Mouse (Mus musculus) gonadal fat pad, adult 2 months (tissue): Measurements from ENCODE around the gene Kif28. TPM values are rescaled to one million over a fixed set of nuclear protein-coding genes. Genes with fewer than 3 reads are reported as not detected.
A peak's percentile ranks its signal among the peaks of the same experiment; 100 is the strongest.
"Not testable (repeated sequence)": the region's sequence is repeated elsewhere in the genome, so short reads cannot be mapped to it uniquely, and the experiment has no call there.

Source experiments
- DNase-seq: peaks from one replicate; pipeline ENCODE4 v3.0.0-alpha.2; 2012; ENCODE audit warnings: low read depth
- polyA plus RNA-seq: library from polyadenylated mRNA; depleted of rRNA; stranded (reverse); fragments of >200 nt; gene quantifications from 2 replicates; pipeline ENCODE4 v1.2.3, GENCODE M21; 2012; rRNA removed

The Kif28 gene
- polyA plus RNA-seq = 0.04 TPM in 1 of 2 replicates, not detected in the other

DNA sequence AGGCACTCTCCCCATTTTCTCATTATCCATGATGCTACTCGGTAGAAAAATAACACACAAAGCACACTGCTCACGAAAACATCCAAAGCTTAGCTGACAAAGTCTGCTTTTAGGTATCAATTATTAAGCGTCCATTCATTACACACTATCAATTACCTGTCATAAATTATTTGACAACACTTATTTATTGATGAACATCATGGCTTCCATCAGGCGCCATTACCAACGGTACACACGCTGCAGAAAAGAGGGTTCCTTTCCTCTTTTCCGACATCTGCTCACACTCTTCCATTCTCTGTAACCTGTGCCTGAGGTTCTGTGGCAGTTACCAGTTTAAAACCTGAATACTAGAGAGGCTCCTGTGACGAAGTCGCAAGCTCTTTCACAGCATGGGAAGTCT, at the start of gene Kif28:
Kif28 (minus strand) TSS at position 101 of the 400 bp plus-strand sequence.
- no peak for DNase-seq

- DNase-seq = no peak
Observed at GRCm38 (mm10) chr1:179787281-179787680, 42.2 kb upstream of the Kif28 start.

DNA sequence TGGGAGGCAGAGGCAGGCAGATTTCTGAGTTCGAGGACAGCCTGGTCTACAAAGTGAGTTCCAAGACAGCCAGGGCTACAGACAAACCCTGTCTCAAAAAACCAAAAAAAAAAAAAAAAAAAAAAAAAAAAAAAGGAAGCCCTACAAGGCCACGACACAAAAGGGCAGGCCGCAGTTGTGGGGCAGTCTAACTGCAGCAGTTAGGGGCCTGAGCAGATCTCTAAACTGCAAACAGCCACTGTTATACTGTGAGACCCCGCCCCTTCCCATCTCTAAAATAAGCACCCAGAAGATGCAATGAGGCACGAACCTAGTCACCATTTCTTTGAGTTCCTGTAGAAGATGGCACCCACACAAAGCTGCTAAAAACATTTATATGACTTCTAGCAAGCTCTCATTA, 40.4 kb upstream of the Kif28 start:
- DNase-seq = no peak

DNA sequence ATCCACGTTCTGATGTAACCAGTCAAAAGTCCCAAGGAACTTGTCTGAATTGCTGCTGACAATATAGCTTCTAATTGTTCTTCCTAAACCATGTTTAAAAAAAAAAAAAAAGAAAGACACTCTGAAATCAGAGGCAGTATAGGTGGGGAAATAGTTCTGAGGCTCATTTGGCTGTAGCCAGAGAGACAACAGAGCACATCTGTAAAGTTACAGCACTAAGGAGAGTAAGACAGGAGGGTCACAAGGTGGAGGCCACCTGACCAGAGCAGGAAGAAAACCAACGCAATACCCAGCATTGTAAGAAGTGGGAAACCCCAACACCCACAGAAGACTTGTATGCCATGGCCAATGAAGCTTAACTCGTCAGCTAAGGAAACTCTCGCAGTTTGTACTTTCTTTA, 39.0 kb upstream of the Kif28 start:
- DNase-seq = no peak

DNA sequence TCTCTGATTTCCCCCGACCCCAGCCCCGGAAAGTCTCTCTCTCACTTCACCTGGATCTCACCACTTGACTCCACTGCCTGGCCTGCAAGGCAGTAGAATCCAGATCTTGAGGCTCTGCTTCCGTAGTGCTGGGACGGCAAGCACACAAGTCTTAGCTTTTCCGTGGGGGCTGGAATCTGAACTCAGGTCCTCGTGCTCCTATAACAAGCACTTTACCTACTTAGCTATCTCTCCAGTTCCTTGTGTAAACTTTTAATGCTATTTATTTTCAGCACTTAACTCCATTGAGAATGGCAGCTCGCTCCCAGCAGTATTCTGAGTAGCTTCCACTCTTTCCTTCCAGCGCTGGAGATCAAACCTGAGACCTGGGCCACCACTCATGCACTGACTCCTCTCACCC, 31.8 kb upstream of the Kif28 start:
- no peak for DNase-seq

DNA sequence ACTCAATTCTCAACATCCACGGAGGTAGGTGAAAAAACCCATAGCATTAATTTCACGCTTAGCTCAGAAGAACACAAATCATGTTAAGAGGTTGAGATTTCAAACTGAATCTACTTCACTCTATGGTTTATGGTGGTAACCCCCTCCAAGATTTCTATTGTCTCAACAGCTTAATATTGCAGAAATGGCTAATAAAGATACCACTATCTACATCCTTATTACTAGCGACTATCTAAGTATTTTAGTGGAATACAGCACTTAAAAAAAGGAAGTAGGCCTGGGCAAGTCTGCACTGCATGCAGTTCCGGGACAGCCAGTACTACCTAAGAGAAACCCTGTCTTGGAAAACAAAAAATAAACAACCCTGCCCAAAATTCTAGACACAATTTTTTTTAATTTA, 15.5 kb upstream of the Kif28 start:
- no peak for DNase-seq

DNA sequence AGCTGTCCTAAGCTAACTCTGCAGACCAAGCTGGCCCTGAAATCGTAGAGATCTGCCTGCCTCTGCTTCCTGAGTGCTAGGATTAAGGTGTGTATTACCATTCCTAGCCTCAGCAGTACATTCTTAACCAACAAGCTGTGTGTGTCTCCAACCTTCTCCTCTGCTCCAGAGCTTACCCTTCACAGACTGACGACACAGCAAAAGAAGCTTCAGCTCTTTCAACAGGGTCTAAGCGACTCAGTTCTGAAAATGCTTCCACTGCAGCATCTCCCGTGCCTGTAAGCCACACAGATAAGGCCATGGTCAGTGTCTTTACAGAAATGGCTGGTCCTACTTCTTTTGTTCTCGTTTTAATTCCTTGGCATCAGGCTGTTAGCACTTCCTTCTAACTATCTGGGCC, 15.0 kb upstream of the Kif28 start:
- DNase-seq = no peak

DNA sequence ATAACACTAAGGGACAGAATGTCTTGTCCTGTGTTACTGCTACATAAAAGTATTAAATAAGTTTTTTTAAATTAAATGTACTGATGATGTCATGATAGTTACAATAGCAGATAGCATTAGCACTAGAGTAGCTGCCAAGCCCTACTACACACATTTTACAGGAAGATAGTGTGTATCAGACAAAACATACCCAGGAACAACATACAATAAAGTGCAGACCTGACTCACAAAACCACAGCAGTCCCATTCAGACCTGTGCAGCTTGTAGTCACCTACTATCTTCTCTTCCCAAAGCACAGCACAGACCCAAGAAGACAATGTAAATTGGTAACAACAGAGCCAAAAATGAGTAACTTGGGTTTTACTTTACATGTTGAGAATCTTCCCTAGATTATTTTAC, 11.4 kb upstream of the Kif28 start:
- no peak for DNase-seq

- no peak for DNase-seq
Observed at GRCm38 (mm10) chr1:179753006-179753405, 7.9 kb upstream of the Kif28 start.

DNA sequence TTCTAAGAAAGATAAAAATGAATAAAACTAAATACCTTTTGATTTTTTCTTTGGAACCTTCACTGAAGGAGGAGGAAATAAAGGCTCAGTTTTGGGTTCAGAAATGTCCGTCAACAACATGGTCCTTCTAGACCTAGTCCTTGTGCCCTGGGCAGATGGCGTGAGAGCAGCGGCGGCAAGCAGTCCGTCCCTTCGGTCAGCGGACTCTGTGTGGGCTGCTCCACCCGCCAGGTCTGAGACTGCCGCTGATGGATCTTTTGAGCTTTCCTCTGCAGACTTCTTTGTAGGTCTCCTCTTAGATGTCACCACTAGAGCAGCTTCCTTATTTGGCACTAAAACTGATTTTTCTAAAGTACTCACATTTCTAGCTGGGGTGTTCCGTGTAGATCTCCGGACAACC, 7.2 kb upstream of the Kif28 start:
- no peak for DNase-seq

GRCm38 (mm10) chr1:179743593-179744193, 1.4 kb downstream of the Kif28 start:
- no peak for DNase-seq

DNA sequence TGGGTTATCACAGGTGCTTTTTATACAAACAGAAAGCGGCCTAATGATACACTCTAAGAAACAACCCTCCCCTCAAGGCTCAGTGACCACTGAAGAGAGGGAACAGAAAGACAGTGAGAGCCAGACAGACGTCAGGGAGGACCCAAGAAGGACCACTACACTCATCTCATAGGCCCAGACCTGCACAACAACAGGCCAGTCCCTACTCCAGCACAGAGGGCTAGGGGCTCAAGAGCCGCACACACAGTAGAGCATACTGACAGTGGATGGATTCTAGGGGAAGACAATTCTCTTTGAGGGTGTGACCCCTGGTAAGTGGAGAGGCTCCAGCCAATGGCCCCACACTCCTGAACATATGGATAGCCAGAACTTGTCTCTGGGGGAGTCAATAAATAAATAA, 8.6 kb downstream of the Kif28 start:
- no peak for DNase-seq

- no peak for DNase-seq
Observed at GRCm38 (mm10) chr1:179734500-179735474, 10.3 kb downstream of the Kif28 start.

- DNase-seq = no peak
Observed at GRCm38 (mm10) chr1:179731391-179731790, 13.7 kb downstream of the Kif28 start.

- DNase-seq = no peak
Observed at GRCm38 (mm10) chr1:179728661-179729060, 16.4 kb downstream of the Kif28 start.

DNA sequence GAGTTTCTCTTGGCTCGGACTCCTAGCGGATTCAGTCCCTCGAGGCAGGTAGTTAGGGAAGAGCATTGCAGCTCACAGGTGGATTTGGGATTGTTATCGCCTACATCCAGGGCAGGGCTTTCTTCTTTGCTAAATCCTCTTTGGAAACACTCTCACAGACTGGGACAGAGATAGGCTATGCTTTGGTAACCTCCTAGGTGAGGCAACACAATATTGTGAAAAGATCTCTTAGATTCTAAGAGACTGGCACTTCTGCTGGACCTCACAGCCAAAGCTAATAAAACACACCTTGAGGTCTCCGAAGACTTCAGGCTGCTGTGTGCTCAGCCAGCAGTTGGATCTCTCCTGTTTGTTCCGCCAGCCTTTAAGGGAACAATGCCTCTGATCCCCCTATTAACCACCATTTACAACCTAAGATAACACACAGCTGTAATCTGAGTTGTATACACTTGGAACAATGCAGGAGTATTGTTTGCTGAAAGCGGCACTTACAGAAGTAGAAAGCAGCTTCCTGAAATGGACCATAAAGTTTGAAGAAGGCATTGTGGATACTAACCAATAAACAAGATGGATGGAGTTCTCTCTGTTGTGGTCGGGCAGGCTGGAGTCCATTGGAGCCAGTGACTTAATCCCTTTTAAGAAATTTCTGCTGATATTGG, 22.1 kb downstream of the Kif28 start:
- DNase-seq = peak; percentile 91

- DNase-seq = no peak
Observed at GRCm38 (mm10) chr1:179715786-179716185, 29.3 kb downstream of the Kif28 start.

- DNase-seq = not testable (repeated sequence)
Observed at GRCm38 (mm10) chr1:179715289-179715688, 29.8 kb downstream of the Kif28 start.

DNA sequence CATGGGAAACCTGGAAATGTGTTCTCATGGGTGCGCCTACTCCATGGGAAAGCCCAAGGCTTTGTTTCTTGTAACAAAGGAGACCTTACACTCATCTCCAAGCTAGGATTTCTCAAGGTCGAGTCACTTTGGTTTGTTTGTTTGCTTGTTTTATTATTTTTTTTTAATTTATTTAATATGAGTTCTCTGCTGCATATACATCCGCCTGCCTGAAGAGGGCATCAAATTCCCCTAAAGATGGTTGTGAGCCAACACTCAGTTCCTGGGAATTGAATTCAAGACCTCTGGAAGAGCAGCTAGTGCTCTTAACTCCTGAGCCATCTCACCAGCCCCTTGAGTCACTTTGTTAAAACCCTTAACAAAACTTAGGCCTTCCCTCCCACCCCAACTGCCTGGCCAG, 31.7 kb downstream of the Kif28 start:
- DNase-seq = no peak

GRCm38 (mm10) chr1:179712658-179713057, 32.4 kb downstream of the Kif28 start:
- DNase-seq = no peak

- no peak for DNase-seq
Observed at GRCm38 (mm10) chr1:179710739-179711138, 34.3 kb downstream of the Kif28 start.

DNA sequence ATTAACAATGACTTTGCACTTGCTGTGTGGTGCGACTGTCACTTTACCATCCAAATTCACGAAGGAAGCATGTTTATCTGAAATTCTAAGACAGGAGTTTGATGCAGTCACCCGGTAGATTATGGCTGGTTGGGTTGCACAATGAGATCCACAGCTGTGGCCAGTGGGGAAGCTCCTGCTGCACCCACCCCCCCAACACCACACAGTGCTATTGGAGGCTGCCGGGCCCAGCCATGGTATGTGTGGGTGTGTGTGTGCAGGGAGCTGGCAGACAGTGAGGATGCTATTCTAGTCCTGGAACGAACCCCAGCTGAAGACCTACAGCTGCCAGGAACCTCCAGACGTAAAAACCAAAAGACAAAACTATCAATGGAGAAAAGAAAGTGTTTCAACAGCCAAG, 35.7 kb downstream of the Kif28 start:
- no peak for DNase-seq

GRCm38 (mm10) chr1:179705154-179705553, 39.9 kb downstream of the Kif28 start:
- DNase-seq = peak; percentile 44
